Mouse (Mus musculus): ENCODE data around the gene B3galt1. TPM values are rescaled to one million over a fixed set of nuclear protein-coding genes. Genes with fewer than 3 reads are reported as not detected.

The B3galt1 gene
- total RNA-seq, 2 experiments from 2014 or later: not detected

Other genes with a start within 250 kb of the B3galt1 start
- gene Gm21830, start 152.1 kb upstream of the B3galt1 start, total RNA-seq (2015; ENCODE audit: low replicate concordance): not detected in 2 replicates
- not detected in 2 replicates for gene Gm21830, start 152.1 kb upstream of the B3galt1 start, total RNA-seq (2017; ENCODE audit: low replicate concordance)
- not detected in 2 replicates for gene Gm26727, start 132.7 kb upstream of the B3galt1 start, total RNA-seq (2015; ENCODE audit: low replicate concordance)
- gene Gm26727, start 132.7 kb upstream of the B3galt1 start, total RNA-seq (2017; ENCODE audit: low replicate concordance): not detected in 2 replicates
- gene Xirp2, start 119.9 kb upstream of the B3galt1 start, total RNA-seq (2015; ENCODE audit: low replicate concordance): not detected in 2 replicates
- not detected in 2 replicates for gene Xirp2, start 119.9 kb upstream of the B3galt1 start, total RNA-seq (2017; ENCODE audit: low replicate concordance)